Mouse (Mus musculus) frontal cortex, adult (tissue): ENCODE results near the gene Iffo1.

Experiments used
- ATAC-seq: cut with Nextera tagmentation; 2 replicates; pipeline ENCODE4 v1.9.2; 2017; ENCODE audit warnings: mild to moderate bottlenecking, moderate library complexity, mixed read lengths; ENCODE audit not compliant: low TSS enrichment

The Iffo1 gene

GRCm38 (mm10) chr6:125139747-125140146, 5.3 kb upstream of the Iffo1 start:
- no peak for ATAC-seq

- no peak for ATAC-seq
Observed at GRCm38 (mm10) chr6:125142436-125142835, 2.6 kb upstream of the Iffo1 start.

DNA sequence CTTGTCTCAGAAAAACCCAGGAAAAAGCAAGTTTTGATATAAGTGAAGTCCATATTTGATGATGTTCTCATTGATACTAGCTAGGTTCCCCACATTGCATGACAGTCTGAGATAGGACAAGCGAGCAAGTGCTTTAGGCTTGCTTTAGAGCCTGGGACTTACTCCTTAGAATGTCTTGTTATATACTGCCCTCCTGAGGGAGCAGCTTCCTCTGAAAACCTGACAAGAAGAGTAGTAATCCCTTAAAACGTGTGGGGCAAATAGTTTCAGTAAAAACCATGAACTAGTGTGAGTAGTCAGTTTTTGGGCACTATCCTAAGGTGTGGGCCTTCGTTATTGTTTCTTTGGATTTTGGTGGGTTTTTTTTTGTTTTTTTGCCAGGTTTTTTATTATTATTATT, 1.9 kb upstream of the Iffo1 start:
- ATAC-seq = no peak

DNA sequence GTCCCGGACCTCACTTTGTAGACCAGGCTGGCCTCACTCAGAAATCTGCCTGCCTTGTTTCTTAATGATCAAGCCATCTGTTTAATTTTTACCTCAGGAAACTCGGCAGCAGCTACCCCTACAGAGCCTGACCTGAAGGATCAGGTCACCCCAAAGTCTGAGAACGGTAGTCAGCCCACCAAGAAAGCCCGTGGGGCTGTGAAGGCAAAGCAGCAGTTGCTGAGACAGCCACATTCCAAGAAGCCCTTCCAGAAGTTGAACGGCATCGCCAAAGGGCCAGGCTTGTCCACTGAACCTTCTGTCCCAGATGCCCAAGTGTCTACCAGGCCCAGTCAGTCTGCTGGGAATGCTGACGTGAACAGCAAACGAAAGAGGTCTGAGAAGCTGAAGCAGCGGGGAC, 1.1 kb upstream of the Iffo1 start:
- no peak for ATAC-seq

- ATAC-seq = peak; percentile 3; the same call in 1 of the 2 replicates
Observed at GRCm38 (mm10) chr6:125145479-125145951, 474 bp downstream of the Iffo1 start.

- no peak for ATAC-seq
Observed at GRCm38 (mm10) chr6:125146148-125146547, 1.1 kb downstream of the Iffo1 start.

- no peak for ATAC-seq
Observed at GRCm38 (mm10) chr6:125146797-125147196, 1.8 kb downstream of the Iffo1 start.

DNA sequence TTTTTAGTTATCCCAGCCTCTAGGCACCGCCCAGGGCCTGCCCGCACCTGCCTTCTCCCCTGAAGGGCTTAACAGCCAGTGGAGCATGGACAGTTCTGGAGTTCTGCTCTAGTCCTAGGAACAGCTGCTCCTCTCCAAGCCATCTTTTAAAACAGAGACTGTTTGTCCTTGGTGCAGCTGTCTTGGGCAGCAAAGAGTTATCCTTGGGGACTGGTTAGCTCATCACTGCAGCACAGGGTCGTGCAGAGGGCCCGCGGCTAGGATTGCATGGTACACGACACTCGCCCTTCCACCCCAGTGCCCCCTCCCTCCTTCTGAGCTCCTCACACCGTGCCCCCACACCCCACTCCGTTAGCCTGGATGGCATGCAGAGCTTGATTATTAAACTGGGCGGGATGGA, 2.3 kb downstream of the Iffo1 start:
- ATAC-seq = no peak

- peak; percentile 22 for ATAC-seq
Observed at GRCm38 (mm10) chr6:125148251-125148925, 3.3 kb downstream of the Iffo1 start.

- ATAC-seq = peak; percentile 5; the same call in 1 of the 2 replicates
Observed at GRCm38 (mm10) chr6:125148926-125149568, 4.0 kb downstream of the Iffo1 start.

DNA sequence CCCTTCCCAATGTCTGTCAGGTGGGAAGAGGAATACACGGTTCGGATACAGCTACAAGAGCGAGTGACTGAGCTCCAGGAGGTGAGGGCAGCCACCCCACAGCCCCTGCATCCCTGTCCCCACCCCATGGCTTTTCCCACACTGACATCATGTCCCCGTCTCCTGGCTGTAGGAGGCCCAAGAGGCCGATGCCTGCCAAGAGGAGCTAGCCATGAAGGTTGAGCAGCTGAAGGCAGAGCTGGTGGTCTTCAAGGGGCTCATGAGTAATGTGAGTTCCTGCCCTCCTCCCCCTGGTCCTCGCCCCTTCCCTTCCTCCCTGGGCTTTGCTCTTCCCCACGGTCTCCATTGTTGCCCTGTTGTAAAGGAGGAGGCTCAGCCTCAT, 4.5 kb downstream of the Iffo1 start:
- no peak for ATAC-seq

DNA sequence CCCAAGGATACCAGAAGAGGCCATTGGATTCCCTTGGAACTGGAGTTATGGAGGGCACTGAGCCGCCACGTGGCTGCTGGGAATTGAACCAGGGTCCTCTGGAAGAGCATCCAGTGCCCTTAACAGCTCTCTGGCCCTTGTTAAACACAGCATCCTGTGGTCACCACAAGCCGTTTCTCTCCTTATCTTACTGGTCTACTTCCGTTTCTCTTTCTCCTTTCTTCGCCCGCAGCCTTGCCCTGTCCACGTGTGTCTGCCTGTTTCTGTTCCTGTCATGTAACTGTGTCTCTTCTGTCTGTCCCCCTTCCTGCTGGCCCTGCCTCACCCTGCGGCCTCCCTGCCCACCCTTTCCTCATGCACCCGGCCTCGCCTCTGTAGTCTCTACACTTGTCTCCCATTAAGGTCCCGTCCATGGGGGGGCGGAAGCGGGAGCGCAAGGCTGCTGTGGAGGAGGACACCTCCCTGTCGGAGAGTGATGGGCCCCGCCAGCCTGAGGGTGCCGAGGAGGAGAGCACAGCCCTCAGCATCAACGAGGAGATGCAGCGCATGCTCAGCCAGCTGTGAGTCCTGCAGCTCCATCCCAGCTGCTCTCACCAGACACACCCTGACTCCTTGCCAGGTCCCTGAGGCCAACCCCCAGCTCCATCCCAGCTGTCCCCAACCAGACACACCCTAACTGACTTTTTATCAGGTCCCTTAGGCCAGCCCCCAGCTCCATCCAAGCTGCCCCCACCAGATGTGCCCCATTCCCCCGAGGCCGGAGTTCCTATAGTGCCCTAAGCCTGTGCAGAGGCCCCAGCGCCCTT, 7.4 kb downstream of the Iffo1 start:
- no peak; the same call in 1 of the 2 replicates for ATAC-seq

GRCm38 (mm10) chr6:125153018-125153389, 8.0 kb downstream of the Iffo1 start:
- ATAC-seq = no peak

GRCm38 (mm10) chr6:125153682-125154081, 8.6 kb downstream of the Iffo1 start:
- ATAC-seq = no peak

DNA sequence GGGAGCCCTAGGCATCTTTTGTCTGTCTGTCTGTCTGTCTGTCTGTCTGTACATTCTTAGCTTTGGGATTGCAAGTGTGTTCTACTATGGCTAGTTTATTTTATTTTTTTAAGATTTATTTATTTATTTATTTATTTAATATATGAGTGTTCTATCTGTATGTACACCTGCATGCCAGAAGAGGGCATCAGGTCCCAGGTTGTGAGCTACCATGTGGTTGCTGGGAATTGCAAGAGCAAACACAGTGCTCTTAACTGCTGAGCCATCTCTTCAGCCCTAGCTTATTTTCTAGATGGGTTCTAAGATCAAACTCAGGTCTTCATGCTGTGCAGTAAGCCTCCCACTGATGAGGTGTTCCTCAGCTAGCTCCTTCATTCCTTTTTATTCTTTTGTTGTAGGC, 9.5 kb downstream of the Iffo1 start:
- ATAC-seq = no peak

DNA sequence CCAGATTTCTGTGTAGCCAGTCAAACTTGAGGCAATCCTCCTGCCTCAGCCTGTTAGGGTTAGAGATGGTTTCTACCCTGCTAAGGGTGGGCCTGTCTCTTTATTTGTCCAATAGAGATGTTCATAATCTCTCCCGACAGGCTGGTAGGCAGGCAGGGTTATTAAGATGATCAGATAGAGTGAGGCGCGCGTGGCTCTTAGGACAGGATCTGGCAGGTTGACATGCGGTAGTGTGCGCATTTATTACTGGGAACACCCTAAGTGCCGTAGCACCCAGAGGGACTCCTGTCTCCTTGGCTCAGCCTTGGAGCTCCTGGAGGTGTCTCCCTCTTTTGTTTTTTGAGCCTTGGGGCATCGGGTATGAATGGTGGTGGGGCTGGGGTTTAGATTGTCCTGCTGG, 10.2 kb downstream of the Iffo1 start:
- ATAC-seq = no peak

GRCm38 (mm10) chr6:125156491-125156890, 11.4 kb downstream of the Iffo1 start:
- ATAC-seq = no peak

GRCm38 (mm10) chr6:125156903-125157614, 12.0 kb downstream of the Iffo1 start:
- ATAC-seq = no peak

- no peak for ATAC-seq
Observed at GRCm38 (mm10) chr6:125158944-125159492, 14.0 kb downstream of the Iffo1 start.

GRCm38 (mm10) chr6:125159773-125160557, 14.9 kb downstream of the Iffo1 start:
- no peak for ATAC-seq

DNA sequence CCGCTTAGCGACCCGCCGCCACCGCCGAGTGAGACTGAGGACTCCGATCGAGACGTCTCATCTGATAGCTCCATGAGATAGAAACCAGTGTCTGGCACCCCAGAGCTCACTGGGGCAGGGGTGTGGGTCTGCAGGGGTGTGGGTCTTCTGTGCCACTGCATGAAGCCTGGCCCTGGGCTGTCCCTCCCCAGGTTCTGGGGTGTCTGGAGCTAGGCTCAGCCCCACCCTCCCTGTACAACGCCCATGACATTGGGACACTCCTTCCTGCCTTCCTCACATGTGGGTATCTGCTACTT, 15.5 kb downstream of the Iffo1 start:
- no peak for ATAC-seq
